Mouse (Mus musculus) stomach, embryonic 16.5 days (tissue): ENCODE results near the gene Serpina9. TPM values are rescaled to one million over a fixed set of nuclear protein-coding genes. Genes with fewer than 3 reads are reported as not detected.

ENCODE experiments used
- ATAC-seq: fragments of 200-750 bp; cut with Nextera tagmentation; 2 replicates; pipeline ENCODE4 v1.8.0; 2017; ENCODE audit warnings: moderate number of reproducible peaks, moderate TSS enrichment; ENCODE audit not compliant: insufficient read depth, low FRiP score
- H3K27ac ChIP-seq: fragments of 300-500 bp; sonication (generic); 2 replicates; pipeline ENCODE4 v1.5.1; 2014; ENCODE audit warnings: low read length
- H3K27me3 ChIP-seq: fragments of 300-500 bp; sonication (generic); 2 replicates; pipeline ENCODE4 v1.6.1; 2014; ENCODE audit warnings: low read length, control low read depth, mixed read lengths; ENCODE audit not compliant: control insufficient read depth, insufficient read depth
- H3K36me3 ChIP-seq: fragments of 300-500 bp; sonication (generic); 2 replicates; pipeline ENCODE4 v1.6.1; 2014; ENCODE audit warnings: low read length; ENCODE audit not compliant: control insufficient read depth, insufficient read depth
- H3K4me1 ChIP-seq: fragments of 300-500 bp; sonication (generic); 2 replicates; pipeline ENCODE4 v1.6.1; 2014; ENCODE audit warnings: low read length, control low read depth, mixed read lengths; ENCODE audit not compliant: control insufficient read depth, insufficient read depth
- H3K4me2 ChIP-seq: fragments of 300-500 bp; sonication (generic); 2 replicates; pipeline ENCODE4 v1.6.1; 2014; ENCODE audit warnings: low read depth, low read length, mixed read lengths
- H3K4me3 ChIP-seq: fragments of 300-500 bp; sonication (generic); replicated peaks from 2 replicates; pipeline ENCODE4 v1.5.1; 2014; ENCODE audit warnings: mild to moderate bottlenecking, low read length
- H3K9ac ChIP-seq: fragments of 300-500 bp; sonication (generic); 2 replicates; pipeline ENCODE4 v1.6.1; 2014; ENCODE audit warnings: low read length
- H3K9me3 ChIP-seq: fragments of 300-500 bp; sonication (generic); replicated peaks from 2 replicates; pipeline ENCODE4 v1.6.1; 2016; ENCODE audit warnings: low read length, control low read depth; ENCODE audit not compliant: control insufficient read depth
- WGBS: fragments of 180-500 bp; shearing (Covaris S2); extraction: QIAGEN DNeasy Blood & Tissue Kit; methylation state at CpG from one replicate; pipeline ENCODE4 v1.1.7; 2014; 5-methylcytosine and 5-hydroxymethylcytosine counted together
- polyA plus RNA-seq: library from polyadenylated mRNA; unstranded; fragments of >200 nt; fragmentation: Nextera tagmentation; extraction: Ambion mirVana; gene quantifications from 2 replicates; pipeline ENCODE4 v1.2.1, GENCODE M21; 2015

Gene Serpina9
- polyA plus RNA-seq, 1 experiment from 2014 or later: 0.05 TPM

GRCm38 (mm10) chr12:103981646-103982360 lies 31.8 kb downstream of the Serpina9 start:
- no peaks in the 10 kb centered on the region for H3K9me3 ChIP-seq
- no peaks in the 10 kb centered on the region for H3K36me3 ChIP-seq
- no peak overlapping the region for H3K4me3 ChIP-seq
- no peaks in the 10 kb centered on the region for H3K4me1 ChIP-seq
- 51% methylated on average over 7 of the region's 7 CpGs for WGBS
- H3K27ac ChIP-seq: no peak overlapping the region
- no peak for ATAC-seq
- H3K27me3 ChIP-seq: no peaks in the 10 kb centered on the region
- H3K4me2 ChIP-seq: no peak overlapping the region
- H3K9ac ChIP-seq: no peak overlapping the region

DNA sequence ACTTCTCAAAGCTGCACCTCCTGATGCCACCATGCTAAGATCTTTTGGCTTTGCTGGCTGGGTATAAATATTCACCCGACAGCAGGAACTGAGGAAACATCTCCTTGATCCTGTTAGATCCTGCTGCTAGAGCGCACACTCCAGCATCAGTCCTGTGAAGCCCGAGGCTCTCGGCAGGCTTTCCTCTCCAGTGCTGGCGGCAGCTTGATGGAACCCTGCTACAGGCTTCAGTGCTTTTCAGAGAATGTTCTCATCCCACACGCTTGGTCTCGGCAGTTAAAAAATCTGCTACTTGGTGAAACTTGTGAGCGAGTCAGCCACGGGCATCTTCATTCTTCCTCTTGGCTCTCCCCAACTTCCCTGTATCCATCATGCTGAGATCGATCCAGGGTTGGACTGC lies 35.3 kb downstream of the Serpina9 start:
- Histone ChIP-seq H3K4me3 (no peak overlapping the region), H3K9ac (no peak overlapping the region), H3K36me3 (no peaks in the 10 kb centered on the region), H3K4me1 (no peaks in the 10 kb centered on the region), H3K4me2 (no peak overlapping the region), H3K27ac (no peak overlapping the region), H3K9me3 (no peaks in the 10 kb centered on the region), H3K27me3 (no peaks in the 10 kb centered on the region)
- 81% methylated on average over 10 of the region's 10 CpGs for WGBS
- ATAC-seq: no peak

DNA sequence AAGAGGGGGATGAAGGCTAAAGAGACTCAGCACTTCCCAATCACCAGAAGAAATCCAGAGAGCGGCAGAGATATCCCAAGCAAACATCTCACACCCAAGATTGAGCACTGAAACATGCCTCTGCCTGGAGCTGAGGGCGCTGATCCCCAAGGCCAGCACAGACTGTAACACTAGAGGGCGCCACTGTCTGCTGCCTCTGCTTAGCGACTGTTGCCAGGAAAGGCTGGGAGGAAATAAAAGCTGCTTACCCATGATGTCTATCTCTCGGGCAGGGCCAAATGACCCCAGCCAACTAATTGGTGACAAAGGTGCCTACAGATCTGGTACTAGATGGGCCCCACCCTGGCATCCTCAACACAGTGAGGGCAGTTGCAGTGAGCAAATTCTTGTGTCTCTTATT lies 35.7 kb downstream of the Serpina9 start:
- WGBS: 25% methylated on average over 5 of the region's 5 CpGs
- Histone ChIP-seq H3K4me2 (no peak overlapping the region), H3K27ac (no peak overlapping the region), H3K9ac (no peak overlapping the region), H3K4me1 (no peaks in the 10 kb centered on the region), H3K36me3 (no peaks in the 10 kb centered on the region), H3K9me3 (no peaks in the 10 kb centered on the region), H3K4me3 (no peak overlapping the region), H3K27me3 (no peaks in the 10 kb centered on the region)
- ATAC-seq: no peak

GRCm38 (mm10) chr12:103977060-103977459 lies 36.5 kb downstream of the Serpina9 start:
- 68% methylated on average over 3 of the region's 3 CpGs for WGBS
- H3K27ac ChIP-seq: no peak overlapping the region
- no peak overlapping the region for H3K4me3 ChIP-seq
- no peak overlapping the region for H3K9ac ChIP-seq
- no peaks in the 10 kb centered on the region for H3K27me3 ChIP-seq
- no peaks in the 10 kb centered on the region for H3K9me3 ChIP-seq
- ATAC-seq: no peak
- H3K4me2 ChIP-seq: no peak overlapping the region
- no peaks in the 10 kb centered on the region for H3K4me1 ChIP-seq
- H3K36me3 ChIP-seq: no peaks in the 10 kb centered on the region

GRCm38 (mm10) chr12:103971080-103971479 lies 42.5 kb downstream of the Serpina9 start:
- H3K4me2 ChIP-seq: no peak overlapping the region
- no peak overlapping the region for H3K27ac ChIP-seq
- no peaks in the 10 kb centered on the region for H3K4me1 ChIP-seq
- no peaks in the 10 kb centered on the region for H3K9me3 ChIP-seq
- H3K27me3 ChIP-seq: no peaks in the 10 kb centered on the region
- no peaks in the 10 kb centered on the region for H3K36me3 ChIP-seq
- ATAC-seq: no peak
- no peak overlapping the region for H3K9ac ChIP-seq
- WGBS: 85% methylated on average over 4 of the region's 4 CpGs
- H3K4me3 ChIP-seq: no peak overlapping the region

GRCm38 (mm10) chr12:103969577-103970116 lies 43.9 kb downstream of the Serpina9 start:
- Histone ChIP-seq H3K4me1 (no peaks in the 10 kb centered on the region), H3K27me3 (no peaks in the 10 kb centered on the region), H3K4me3 (no peak overlapping the region), H3K9ac (no peak overlapping the region), H3K4me2 (no peak overlapping the region), H3K36me3 (no peaks in the 10 kb centered on the region), H3K9me3 (no peaks in the 10 kb centered on the region), H3K27ac (no peak overlapping the region)
- WGBS: 85% methylated on average over 9 of the region's 9 CpGs
- peak; percentile 52; the same call in 1 of the 2 replicates for ATAC-seq

DNA sequence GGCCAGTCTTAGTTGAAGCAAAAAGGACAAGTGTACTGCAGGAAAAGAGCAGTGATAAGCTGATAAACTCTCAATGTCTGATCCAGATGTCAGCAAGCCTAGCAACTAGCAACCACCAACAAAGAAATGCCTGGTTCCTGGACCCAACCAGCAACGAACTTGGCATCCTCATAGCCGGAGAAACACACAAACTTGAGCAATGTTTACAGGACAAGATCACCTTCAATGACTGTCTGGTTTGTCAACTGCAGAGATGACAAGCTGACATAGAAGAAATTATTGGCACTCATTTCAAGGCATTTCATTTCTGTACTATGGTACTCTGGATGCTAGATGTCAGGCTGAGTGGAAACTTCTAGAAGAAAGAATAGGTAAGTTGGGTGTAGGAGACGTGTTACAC lies 46.8 kb downstream of the Serpina9 start:
- no peak for ATAC-seq
- no peaks in the 10 kb centered on the region for H3K4me1 ChIP-seq
- no peaks in the 10 kb centered on the region for H3K27me3 ChIP-seq
- H3K36me3 ChIP-seq: no peaks in the 10 kb centered on the region
- no peak overlapping the region for H3K4me2 ChIP-seq
- H3K4me3 ChIP-seq: no peak overlapping the region
- 76% methylated on average over 3 of the region's 3 CpGs for WGBS
- H3K27ac ChIP-seq: no peak overlapping the region
- H3K9me3 ChIP-seq: no peaks in the 10 kb centered on the region
- no peak overlapping the region for H3K9ac ChIP-seq

GRCm38 (mm10) chr12:103963288-103963687 lies 50.3 kb downstream of the Serpina9 start:
- WGBS: 76% methylated on average over 4 of the region's 4 CpGs
- Histone ChIP-seq H3K9ac (no peak overlapping the region), H3K9me3 (no peaks in the 10 kb centered on the region), H3K4me2 (no peak overlapping the region), H3K27ac (no peak overlapping the region), H3K36me3 (no peaks in the 10 kb centered on the region), H3K4me3 (no peak overlapping the region), H3K4me1 (no peaks in the 10 kb centered on the region), H3K27me3 (no peaks in the 10 kb centered on the region)
- ATAC-seq: no peak

DNA sequence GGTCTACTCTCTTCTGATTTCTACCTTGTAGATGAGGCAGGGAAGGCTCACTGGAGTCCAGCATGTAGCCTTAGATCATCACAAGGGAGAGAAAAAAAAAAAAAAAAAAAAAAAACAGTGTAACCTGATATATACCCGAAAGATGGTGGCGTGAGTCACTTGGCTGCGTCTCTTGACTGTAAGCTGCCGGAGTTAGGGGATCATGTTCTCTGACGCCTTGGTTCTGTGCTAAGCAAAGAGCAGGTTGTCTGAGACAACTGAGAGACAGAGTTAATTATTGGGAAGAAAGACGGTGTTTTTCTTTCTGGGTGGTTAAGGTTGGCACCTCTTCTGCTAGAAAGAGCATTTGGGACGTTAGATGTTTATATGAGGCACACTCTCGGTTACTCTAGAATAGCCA lies 50.7 kb downstream of the Serpina9 start:
- no peak for ATAC-seq
- Histone ChIP-seq H3K36me3 (no peaks in the 10 kb centered on the region), H3K27me3 (no peaks in the 10 kb centered on the region), H3K9ac (no peak overlapping the region), H3K9me3 (no peaks in the 10 kb centered on the region), H3K27ac (no peak overlapping the region), H3K4me1 (no peaks in the 10 kb centered on the region), H3K4me2 (no peak overlapping the region), H3K4me3 (no peak overlapping the region)
- 70% methylated on average over 8 of the region's 8 CpGs for WGBS
